Mouse (Mus musculus): ENCODE measurements at regions not wholly inside any gene's neighbourhood (a gene's known extent, or its start where the extent isn't known, plus 50 kb on each side); places are given as distances from the start of the nearest gene placed in this dataset.
A peak's percentile ranks its signal among the peaks of the same experiment; 100 is the strongest.

DNA sequence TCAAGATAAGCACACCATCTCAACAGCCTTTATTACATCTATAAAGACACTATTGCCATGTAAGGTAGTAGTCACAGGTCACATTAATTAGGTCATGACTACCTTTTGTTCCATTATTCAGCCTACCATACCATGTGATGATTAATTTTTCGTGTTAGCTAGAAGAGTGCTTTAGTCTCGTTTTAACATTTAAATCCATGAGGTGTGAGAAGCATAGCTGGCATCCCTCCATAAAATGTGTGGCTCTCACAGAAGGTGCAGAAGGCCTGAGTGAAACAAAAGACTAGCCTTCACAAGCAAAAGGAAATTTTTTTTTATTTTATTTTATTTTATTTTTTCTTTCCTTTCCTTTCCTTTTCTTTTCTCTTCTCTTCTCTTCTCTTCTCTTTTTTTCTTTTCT lies 345.5 kb upstream of the Dppa4 start:
- DNase-seq (ENCODE audit: low spot score): no peak
- Histone ChIP-seq H3K27me3 (ENCODE audit: insufficient read depth, low read length) (no peaks in the 10 kb centered on the region), H3K4me3 (ENCODE audit: low read depth, low read length) (no peak overlapping the region), H3K9me3 (replicated peaks) (no peaks in the 10 kb centered on the region), H3K4me1 (ENCODE audit: insufficient read depth, low read depth, low read length) (no peaks in the 10 kb centered on the region), H3K36me3 (replicated peaks) (no peaks in the 10 kb centered on the region)
- ATAC-seq (ENCODE audit: extremely low read depth, insufficient number of reproducible peaks, low FRiP score, poor library complexity, severe bottlenecking): peak; percentile 45; the same call in 1 of the 2 replicates
- no peak; the same call in 1 of the 2 replicates for TF ChIP-seq TAL1 (conservative IDR thresholded peaks at IDR 0.05; ENCODE audit: low read depth, low read length)
